Mouse (Mus musculus): Measurements from ENCODE around the gene Reep3. TPM values are rescaled to one million over a fixed set of nuclear protein-coding genes. Genes with fewer than 3 reads are reported as not detected.

The Reep3 gene
- polyA plus RNA-seq, 1 experiment from 2014 or later: 29.3 TPM

DNA sequence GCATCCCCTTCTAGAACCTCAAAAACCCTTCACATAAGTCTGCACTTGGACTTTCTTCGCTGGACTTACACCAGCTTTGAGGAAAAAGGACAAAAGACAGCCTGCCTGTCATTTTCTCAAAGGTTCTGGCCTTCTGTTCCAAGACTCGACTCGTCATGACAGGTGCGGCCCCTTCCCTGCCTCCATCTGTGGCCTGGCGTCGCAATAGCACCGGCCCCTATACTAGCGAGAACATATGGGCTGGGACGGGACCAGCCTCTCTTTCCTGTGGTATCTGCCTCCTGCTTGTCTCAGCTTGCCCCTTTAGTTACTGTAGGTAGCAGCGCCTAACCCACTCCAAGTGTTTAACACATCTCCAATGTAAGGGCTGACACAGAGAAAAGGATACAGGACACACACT lies 11.6 kb downstream of the Reep3 start:
- DNase-seq (ENCODE audit: low spot score): no peak
- 93% methylated on average over 10 of the region's 10 CpGs for WGBS

DNA sequence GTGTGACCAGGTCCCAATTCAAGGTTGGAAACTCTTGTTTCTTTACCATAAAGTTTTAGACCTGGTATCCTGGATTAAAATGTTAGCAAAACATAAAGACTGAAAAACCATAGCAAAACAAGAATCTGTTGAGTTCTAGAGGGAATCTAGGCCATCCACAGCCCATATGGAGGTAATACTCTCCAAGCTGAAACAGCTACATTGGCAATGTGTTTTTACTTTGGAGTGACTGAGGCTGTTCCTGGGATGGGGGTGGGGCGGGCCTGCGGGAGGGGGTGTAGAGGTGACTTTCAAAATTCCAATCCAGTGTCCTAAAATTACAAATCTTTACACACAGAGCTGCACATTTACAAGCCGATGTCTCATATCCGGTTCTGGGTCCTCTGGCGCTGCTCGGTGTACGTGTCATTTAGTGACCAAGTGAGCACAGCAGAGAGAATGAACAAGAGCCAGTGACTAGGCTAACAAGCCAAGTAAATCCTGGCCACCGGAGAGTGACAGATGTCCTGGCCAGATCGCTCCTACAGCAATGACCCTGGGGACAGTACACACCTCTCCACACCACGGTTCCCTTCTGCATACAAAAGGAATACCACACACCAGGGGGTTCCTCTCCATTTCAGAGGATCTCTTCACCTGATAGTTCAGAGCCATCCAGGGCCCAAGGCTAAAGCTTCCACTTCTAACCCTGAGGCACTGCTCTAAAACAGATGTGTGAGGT lies 13.1 kb downstream of the Reep3 start:
- Histone ChIP-seq H3K9ac (replicated peaks; ENCODE audit: low read length) (no peak overlapping the region), H3K27me3 (ENCODE audit: control insufficient read depth, insufficient read depth, low read length) (no peaks in the 10 kb centered on the region), H3K4me1 (ENCODE audit: control insufficient read depth, insufficient read depth, low read length) (no peaks in the 10 kb centered on the region), H3K4me2 (ENCODE audit: low read depth, low read length) (no peak overlapping the region), H3K27ac (replicated peaks; ENCODE audit: low read depth, low read length) (no peak overlapping the region), H3K36me3 (replicated peaks; ENCODE audit: control insufficient read depth, insufficient read depth, low read depth, low read length) (no peaks in the 10 kb centered on the region), H3K4me3 (ENCODE audit: low read depth, low read length) (no peak overlapping the region), H3K9me3 (replicated peaks; ENCODE audit: control insufficient read depth, low read length) (no peaks in the 10 kb centered on the region)
- ATAC-seq (replicated peaks; ENCODE audit: insufficient number of reproducible peaks, low FRiP score, low TSS enrichment, low read depth) (no peak), DNase-seq (ENCODE audit: low spot score) (peak; percentile 68)
- WGBS: 58% methylated on average over 10 of the region's 10 CpGs

More for the DNA sequence above, 11.6 kb downstream of the Reep3 start:
- H3K9me3 ChIP-seq (replicated peaks; ENCODE audit: control insufficient read depth, low read length): no peaks in the 10 kb centered on the region
- H3K4me2 ChIP-seq (ENCODE audit: low read depth, low read length): no peak overlapping the region
- H3K4me1 ChIP-seq (ENCODE audit: control insufficient read depth, insufficient read depth, low read length): no peaks in the 10 kb centered on the region
- H3K27me3 ChIP-seq (ENCODE audit: control insufficient read depth, insufficient read depth, low read length): no peaks in the 10 kb centered on the region
- H3K27ac ChIP-seq (replicated peaks; ENCODE audit: low read depth, low read length): no peak overlapping the region
- no peak overlapping the region for H3K4me3 ChIP-seq (ENCODE audit: low read depth, low read length)
- no peaks in the 10 kb centered on the region for H3K36me3 ChIP-seq (replicated peaks; ENCODE audit: control insufficient read depth, insufficient read depth, low read depth, low read length)
- no peak overlapping the region for H3K9ac ChIP-seq (replicated peaks; ENCODE audit: low read length)
- ATAC-seq (replicated peaks; ENCODE audit: insufficient number of reproducible peaks, low FRiP score, low TSS enrichment, low read depth): no peak

- H3K9ac ChIP-seq (replicated peaks; ENCODE audit: low read length): no peak overlapping the region
- 81% methylated on average over 4 of the region's 4 CpGs for WGBS
- ATAC-seq (replicated peaks; ENCODE audit: insufficient number of reproducible peaks, low FRiP score, low TSS enrichment, low read depth): no peak
These were observed 14.2 kb downstream of the Reep3 start for GRCm38 (mm10) chr10:67082531-67082930.

DNA sequence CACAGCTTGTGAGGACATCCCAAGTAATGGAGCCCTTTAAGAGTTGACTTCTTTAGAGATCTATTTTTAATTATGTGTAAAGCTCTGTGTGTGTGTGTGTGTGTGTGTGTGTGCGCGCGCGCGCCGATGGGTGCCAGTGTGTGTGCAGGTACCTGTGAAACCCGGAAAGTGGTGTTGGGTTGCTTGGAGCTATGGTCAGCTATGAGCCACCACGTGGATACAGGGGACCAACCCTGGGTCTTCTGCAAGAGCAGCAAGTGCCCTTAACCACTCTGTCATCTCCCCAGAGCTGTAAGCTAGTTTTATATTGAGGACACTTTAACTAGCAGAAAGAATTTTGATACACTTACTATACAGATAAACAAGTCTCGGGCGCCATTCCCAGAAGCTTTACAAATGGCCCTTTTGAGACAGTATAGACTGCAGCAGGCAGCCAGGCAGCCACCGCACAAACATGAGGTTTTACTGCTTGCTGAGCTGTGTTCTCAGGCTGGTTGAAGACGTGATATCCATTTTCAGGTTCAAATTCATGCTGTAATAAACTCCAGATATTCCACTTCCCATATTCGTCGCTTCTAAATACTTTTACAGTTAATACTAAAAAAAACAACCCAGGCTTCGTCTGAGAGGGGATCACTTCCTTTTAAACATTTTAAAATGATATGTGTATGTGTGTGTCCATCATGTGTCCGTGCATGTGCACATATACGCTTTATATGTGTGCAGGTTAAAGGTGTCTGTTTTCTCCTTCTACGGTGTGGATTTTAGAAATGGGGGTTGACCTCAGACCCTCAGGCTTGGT lies 15.3 kb downstream of the Reep3 start:
- DNase-seq (ENCODE audit: low spot score) (no peak), ATAC-seq (replicated peaks; ENCODE audit: insufficient number of reproducible peaks, low FRiP score, low TSS enrichment, low read depth) (no peak)
- Histone ChIP-seq H3K4me1 (ENCODE audit: control insufficient read depth, insufficient read depth, low read length) (no peaks in the 10 kb centered on the region), H3K27me3 (ENCODE audit: control insufficient read depth, insufficient read depth, low read length) (no peaks in the 10 kb centered on the region), H3K4me2 (ENCODE audit: low read depth, low read length) (no peak overlapping the region), H3K27ac (replicated peaks; ENCODE audit: low read depth, low read length) (no peak overlapping the region), H3K9me3 (replicated peaks; ENCODE audit: control insufficient read depth, low read length) (no peaks in the 10 kb centered on the region), H3K9ac (replicated peaks; ENCODE audit: low read length) (no peak overlapping the region), H3K4me3 (ENCODE audit: low read depth, low read length) (no peak overlapping the region), H3K36me3 (replicated peaks; ENCODE audit: control insufficient read depth, insufficient read depth, low read depth, low read length) (no peaks in the 10 kb centered on the region)
- 80% methylated on average over 18 of the region's 18 CpGs for WGBS

More at GRCm38 (mm10) chr10:67082531-67082930, 14.2 kb downstream of the Reep3 start:
- no peaks in the 10 kb centered on the region for H3K36me3 ChIP-seq (replicated peaks; ENCODE audit: control insufficient read depth, insufficient read depth, low read depth, low read length)
- no peaks in the 10 kb centered on the region for H3K4me1 ChIP-seq (ENCODE audit: control insufficient read depth, insufficient read depth, low read length)
- no peak for DNase-seq (ENCODE audit: low spot score)
- H3K27me3 ChIP-seq (ENCODE audit: control insufficient read depth, insufficient read depth, low read length): no peaks in the 10 kb centered on the region
- no peaks in the 10 kb centered on the region for H3K9me3 ChIP-seq (replicated peaks; ENCODE audit: control insufficient read depth, low read length)
- H3K4me2 ChIP-seq (ENCODE audit: low read depth, low read length): no peak overlapping the region
- H3K27ac ChIP-seq (replicated peaks; ENCODE audit: low read depth, low read length): no peak overlapping the region
- H3K4me3 ChIP-seq (ENCODE audit: low read depth, low read length): no peak overlapping the region

GRCm38 (mm10) chr10:67079030-67079429 lies 17.7 kb downstream of the Reep3 start:
- Histone ChIP-seq H3K9me3 (replicated peaks; ENCODE audit: control insufficient read depth, low read length) (no peaks in the 10 kb centered on the region), H3K4me1 (ENCODE audit: control insufficient read depth, insufficient read depth, low read length) (no peaks in the 10 kb centered on the region), H3K9ac (replicated peaks; ENCODE audit: low read length) (no peak overlapping the region), H3K4me2 (ENCODE audit: low read depth, low read length) (no peak overlapping the region), H3K4me3 (ENCODE audit: low read depth, low read length) (no peak overlapping the region), H3K27ac (replicated peaks; ENCODE audit: low read depth, low read length) (no peak overlapping the region), H3K27me3 (ENCODE audit: control insufficient read depth, insufficient read depth, low read length) (no peaks in the 10 kb centered on the region), H3K36me3 (replicated peaks; ENCODE audit: control insufficient read depth, insufficient read depth, low read depth, low read length) (no peaks in the 10 kb centered on the region)
- 69% methylated on average over 4 of the region's 4 CpGs for WGBS
- no peak for ATAC-seq (replicated peaks; ENCODE audit: insufficient number of reproducible peaks, low FRiP score, low TSS enrichment, low read depth)
- no peak for DNase-seq (ENCODE audit: low spot score)

DNA sequence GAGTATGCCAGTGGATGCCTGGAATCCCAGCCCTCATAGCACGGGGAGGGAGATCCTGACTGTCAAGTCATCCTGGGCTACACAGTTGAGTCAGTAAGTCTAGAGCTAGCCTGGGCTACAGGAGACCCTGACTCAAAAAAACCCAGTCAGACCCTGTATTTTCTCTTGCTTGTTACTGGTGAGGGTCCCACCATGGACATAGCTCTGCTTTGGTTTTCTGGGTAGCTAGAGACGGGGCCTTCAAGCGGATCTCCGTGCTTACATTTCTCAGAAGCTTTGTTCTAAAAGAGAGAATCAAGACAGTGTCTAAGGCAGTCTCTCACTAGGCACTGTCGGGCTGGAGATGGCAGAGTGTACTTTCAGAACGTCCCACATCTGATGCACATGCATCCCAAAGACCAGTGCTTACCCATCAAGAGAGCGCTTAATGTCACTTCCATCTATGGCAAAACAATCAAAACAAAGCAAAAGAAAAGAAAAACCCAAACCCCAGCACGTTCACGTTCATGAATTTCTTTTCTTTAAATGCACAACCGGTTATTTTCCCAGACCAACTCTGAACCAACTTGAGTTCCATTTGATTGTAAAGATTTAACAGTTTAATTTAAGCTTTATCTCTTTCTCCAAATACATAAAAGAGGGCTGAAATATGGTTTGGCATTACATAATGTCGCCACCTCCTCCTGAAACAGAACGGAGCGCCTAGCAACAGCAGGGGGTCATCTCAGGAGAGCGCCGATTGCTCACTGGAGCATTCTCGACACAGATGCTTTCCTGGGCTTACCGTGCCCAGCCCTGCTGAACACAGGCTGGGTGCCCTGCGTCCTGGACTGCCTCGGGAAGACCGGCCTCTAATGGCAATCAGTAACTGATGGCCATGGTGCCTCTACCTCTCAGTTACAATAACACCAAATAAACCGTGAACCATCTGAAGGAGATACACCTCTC lies 20.5 kb downstream of the Reep3 start:
- no peak for ATAC-seq (replicated peaks; ENCODE audit: insufficient number of reproducible peaks, low FRiP score, low TSS enrichment, low read depth)
- Histone ChIP-seq H3K27ac (replicated peaks; ENCODE audit: low read depth, low read length) (no peak overlapping the region), H3K4me2 (ENCODE audit: low read depth, low read length) (no peak overlapping the region), H3K27me3 (ENCODE audit: control insufficient read depth, insufficient read depth, low read length) (no peaks in the 10 kb centered on the region), H3K4me1 (ENCODE audit: control insufficient read depth, insufficient read depth, low read length) (no peaks in the 10 kb centered on the region), H3K36me3 (replicated peaks; ENCODE audit: control insufficient read depth, insufficient read depth, low read depth, low read length) (no peaks in the 10 kb centered on the region), H3K4me3 (ENCODE audit: low read depth, low read length) (no peak overlapping the region), H3K9me3 (replicated peaks; ENCODE audit: control insufficient read depth, low read length) (no peaks in the 10 kb centered on the region), H3K9ac (replicated peaks; ENCODE audit: low read length) (no peak overlapping the region)
- WGBS: 80% methylated on average over 21 of the region's 21 CpGs
- no peak for DNase-seq (ENCODE audit: low spot score)

DNA sequence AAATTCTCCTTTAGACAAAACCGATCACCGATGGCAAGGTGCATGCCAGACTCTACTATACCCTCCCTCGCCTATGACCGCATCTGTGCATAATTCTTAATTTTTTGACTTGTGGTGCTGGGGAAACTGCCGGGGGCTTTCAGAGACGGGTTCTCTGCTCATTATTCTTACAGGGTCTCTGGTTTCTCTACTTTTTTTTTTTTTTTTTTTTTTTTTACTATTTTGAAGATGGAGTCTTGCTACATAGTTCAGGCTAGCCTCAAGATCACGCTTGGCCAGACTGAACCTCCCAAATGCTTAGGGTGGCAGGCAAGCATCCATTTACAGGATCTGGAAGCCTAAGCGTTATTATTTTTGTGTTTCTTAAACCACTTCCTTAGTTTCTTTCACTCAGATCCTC lies 23.2 kb downstream of the Reep3 start:
- Histone ChIP-seq H3K4me2 (ENCODE audit: low read depth, low read length) (no peak overlapping the region), H3K9me3 (replicated peaks; ENCODE audit: control insufficient read depth, low read length) (no peaks in the 10 kb centered on the region), H3K4me1 (ENCODE audit: control insufficient read depth, insufficient read depth, low read length) (no peaks in the 10 kb centered on the region), H3K4me3 (ENCODE audit: low read depth, low read length) (no peak overlapping the region), H3K9ac (replicated peaks; ENCODE audit: low read length) (no peak overlapping the region), H3K27me3 (ENCODE audit: control insufficient read depth, insufficient read depth, low read length) (no peaks in the 10 kb centered on the region), H3K27ac (replicated peaks; ENCODE audit: low read depth, low read length) (no peak overlapping the region), H3K36me3 (replicated peaks; ENCODE audit: control insufficient read depth, insufficient read depth, low read depth, low read length) (no peaks in the 10 kb centered on the region)
- ATAC-seq (replicated peaks; ENCODE audit: insufficient number of reproducible peaks, low FRiP score, low TSS enrichment, low read depth) (no peak), DNase-seq (ENCODE audit: low spot score) (no peak)
- 94% methylated on average over 8 of the region's 8 CpGs for WGBS
